ENCODE assay signal across 8 mouse cellular contexts in genomic region chr2:34371441-34372304, GRCm38 (mm10). TPM values are rescaled to one million over a fixed set of nuclear protein-coding genes. Genes with fewer than 3 reads are reported as not detected.
DNase-seq lines count a peak whose midpoint lies in the region; ATAC-seq and TF ChIP-seq lines count a peak whose summit lies in the region.

No protein-coding gene starts in this region.

- H3K36me3 ChIP-seq in liver, embryonic 15.5 days (replicated peaks) = no peaks in the 10 kb centered on the region
- no peaks in the 10 kb centered on the region for H3K36me3 ChIP-seq in neural tube, embryonic 11.5 days (ENCODE audit: control insufficient read depth, insufficient read depth, low read length)
- H3K36me3 ChIP-seq in stomach, postnatal 0 days (ENCODE audit: control insufficient read depth, insufficient read depth, low read length) = no peaks in the 10 kb centered on the region

- peaks cover 36% of the 10 kb centered on the region for H3K4me1 ChIP-seq in liver, embryonic 15.5 days (replicated peaks)
- H3K4me1 ChIP-seq in neural tube, embryonic 11.5 days (ENCODE audit: control insufficient read depth, insufficient read depth, low read length) = peaks cover 19% of the 10 kb centered on the region
- H3K4me1 ChIP-seq in stomach, postnatal 0 days (replicated peaks; ENCODE audit: control insufficient read depth, insufficient read depth) = no peaks in the 10 kb centered on the region

- H3K9me3 ChIP-seq in liver, embryonic 15.5 days (replicated peaks) = no peaks in the 10 kb centered on the region
- no peaks in the 10 kb centered on the region for H3K9me3 ChIP-seq in neural tube, embryonic 11.5 days (ENCODE audit: control insufficient read depth, low read length)
- H3K9me3 ChIP-seq in stomach, postnatal 0 days (ENCODE audit: control insufficient read depth, low read length) = no peaks in the 10 kb centered on the region

- no peak for TF ChIP-seq EP300 in stomach, postnatal 0 days (optimal IDR thresholded peaks at IDR 0.05)

- WGBS in liver, embryonic 15.5 days (ENCODE audit: insufficient replicate concordance) = under 1% methylated on average over 86 of the region's 118 CpGs
- under 1% methylated on average over 65 of the region's 118 CpGs for WGBS in neural tube, embryonic 11.5 days
- under 1% methylated on average over 55 of the region's 118 CpGs for WGBS in stomach, postnatal 0 days

- peak; percentile 8 to 38 for DNase-seq in urinary bladder, adult 18-20 months (ENCODE audit: low spot score in 2 of 2)
- no peak for DNase-seq in urinary bladder, postnatal 10 days (ENCODE audit: low spot score)
- peak; percentile 74 to 76 for DNase-seq in cerebellum, postnatal 10 days
- DNase-seq in gastrocnemius, postnatal 4 days (ENCODE audit: low spot score in 2 of 2) = peak; percentile 29 to 44
- DNase-seq in kidney, adult 11 months = peak; percentile 23
- peak; percentile 78 for DNase-seq in neural tube, embryonic 11.5 days (ENCODE audit: low spot score)
- peak; percentile 69 for DNase-seq in stomach, postnatal 0 days (ENCODE audit: low spot score)

- peak overlapping the region; percentile 99 for H3K27ac ChIP-seq in liver, embryonic 15.5 days (replicated peaks)
- peak overlapping the region; percentile 100 for H3K27ac ChIP-seq in neural tube, embryonic 11.5 days (ENCODE audit: low read depth, low read length)
- peak overlapping the region; percentile 97 for H3K27ac ChIP-seq in stomach, postnatal 0 days (replicated peaks)

- peak overlapping the region; percentile 92 for H3K4me3 ChIP-seq in liver, embryonic 15.5 days (replicated peaks)
- peak overlapping the region; percentile 94 for H3K4me3 ChIP-seq in neural tube, embryonic 11.5 days (ENCODE audit: low read depth, low read length)
- peak overlapping the region; percentile 89 for H3K4me3 ChIP-seq in stomach, postnatal 0 days (ENCODE audit: low read depth, low read length)

- H3K4me2 ChIP-seq in liver, embryonic 15.5 days = peak overlapping the region; percentile 93
- peak overlapping the region; percentile 89 for H3K4me2 ChIP-seq in neural tube, embryonic 11.5 days (ENCODE audit: low read depth)
- peak overlapping the region; percentile 97 for H3K4me2 ChIP-seq in stomach, postnatal 0 days (replicated peaks; ENCODE audit: low read depth)

- H3K27me3 ChIP-seq in liver, embryonic 15.5 days = peaks cover 32% of the 10 kb centered on the region
- H3K27me3 ChIP-seq in neural tube, embryonic 11.5 days (ENCODE audit: control insufficient read depth, insufficient read depth, low read length) = no peaks in the 10 kb centered on the region
- no peaks in the 10 kb centered on the region for H3K27me3 ChIP-seq in stomach, postnatal 0 days (ENCODE audit: control insufficient read depth, insufficient read depth, low read length)

- ATAC-seq in liver, embryonic 15.5 days (ENCODE audit: insufficient read depth) = peak; percentile 1; the same call in 1 of the 2 replicates
- ATAC-seq in neural tube, embryonic 11.5 days (ENCODE audit: insufficient read depth, low FRiP score, low TSS enrichment) = peak; percentile 24; the same call in 1 of the 2 replicates
- peak; percentile 38 for ATAC-seq in stomach, postnatal 0 days (ENCODE audit: low FRiP score, low TSS enrichment)

- H3K9ac ChIP-seq in liver, embryonic 15.5 days = peak overlapping the region; percentile 96
- H3K9ac ChIP-seq in neural tube, embryonic 11.5 days (ENCODE audit: low read length) = peak overlapping the region; percentile 99
- H3K9ac ChIP-seq in stomach, postnatal 0 days (ENCODE audit: low read length) = peak overlapping the region; percentile 87

- TF ChIP-seq CTCF in stomach, postnatal 0 days (IDR thresholded peaks at IDR 0.05; ENCODE audit: low read depth) = no peak

RNA-seq across cellular contexts. Expression of gene Pbx3, which starts 1.3 kb away (rescaled TPM):
- total RNA-seq in gastrocnemius, postnatal 4 days (2021) = 10 to 100 TPM; 11.5 to 12.3 TPM
- polyA plus RNA-seq in liver, embryonic 15.5 days (2015; fragmentation: Nextera tagmentation; extraction: Ambion mirVana) = 6.0 and 6.7 TPM in 2 replicates
- polyA plus RNA-seq in neural tube, embryonic 11.5 days (2014; fragmentation: Nextera tagmentation; extraction: Ambion mirVana) = 82.3 and 88.0 TPM in 2 replicates
- 11.6 and 14.1 TPM in 2 replicates for polyA plus RNA-seq in stomach, postnatal 0 days (2015; fragmentation: Nextera tagmentation; extraction: Ambion mirVana)

RNA-seq across cellular contexts. Expression of gene Mapkap1, which starts 34.9 kb away (rescaled TPM):
- 10 to 100 TPM; 50.8 to 51.7 TPM for total RNA-seq in gastrocnemius, postnatal 4 days (2021)
- 30.9 and 31.9 TPM in 2 replicates for polyA plus RNA-seq in liver, embryonic 15.5 days (2015; fragmentation: Nextera tagmentation; extraction: Ambion mirVana)
- polyA plus RNA-seq in neural tube, embryonic 11.5 days (2014; fragmentation: Nextera tagmentation; extraction: Ambion mirVana) = 91.4 and 108 TPM in 2 replicates
- polyA plus RNA-seq in stomach, postnatal 0 days (2015; fragmentation: Nextera tagmentation; extraction: Ambion mirVana) = 57.8 and 61.0 TPM in 2 replicates
